Mouse (Mus musculus) embryonic facial prominence, embryonic 10.5 days (tissue): ENCODE measurements around the gene Acad10. TPM values are rescaled to one million over a fixed set of nuclear protein-coding genes. Genes with fewer than 3 reads are reported as not detected.
A peak's percentile ranks its signal among the peaks of the same experiment; 100 is the strongest.

ENCODE experiments used
- DNase-seq: peaks from one replicate; pipeline ENCODE4 v3.0.0-alpha.2; 2017; ENCODE audit warnings: low spot score
- H3K27ac ChIP-seq: fragments of 300-500 bp; sonication (generic); replicated peaks from 2 replicates; pipeline ENCODE4 v1.5.1; 2016; ENCODE audit warnings: mild to moderate bottlenecking
- H3K27me3 ChIP-seq: fragments of 300-500 bp; sonication (generic); replicated peaks from 2 replicates; pipeline ENCODE4 v1.6.1; 2016; ENCODE audit warnings: low read depth, mild to moderate bottlenecking; ENCODE audit not compliant: poor library complexity, severe bottlenecking
- H3K36me3 ChIP-seq: fragments of 300-500 bp; sonication (generic); replicated peaks from 2 replicates; pipeline ENCODE4 v1.6.1; 2016; ENCODE audit warnings: mild to moderate bottlenecking, moderate library complexity
- H3K4me1 ChIP-seq: fragments of 300-500 bp; sonication (generic); 2 replicates; pipeline ENCODE4 v1.6.1; 2016
- H3K4me3 ChIP-seq: fragments of 300-500 bp; sonication (generic); 2 replicates; pipeline ENCODE4 v1.5.1; 2016; ENCODE audit warnings: mild to moderate bottlenecking, moderate library complexity
- H3K9me3 ChIP-seq: fragments of 300-500 bp; sonication (generic); 2 replicates; pipeline ENCODE4 v1.6.1; 2016; ENCODE audit warnings: mild to moderate bottlenecking
- WGBS: fragments of 180-500 bp; shearing (Covaris S2); methylation state at CpG from one replicate; pipeline ENCODE4 v1.1.7; 2016; 5-methylcytosine and 5-hydroxymethylcytosine counted together
- polyA plus RNA-seq: library from polyadenylated mRNA; unstranded; fragments of >200 nt; fragmentation: Nextera tagmentation; extraction: Ambion mirVana; gene quantifications from 2 replicates; pipeline ENCODE4 v1.2.1, GENCODE M21; 2016

Acad10 gene
- polyA plus RNA-seq, 1 experiment from 2014 or later, result 2.6 TPM

DNA sequence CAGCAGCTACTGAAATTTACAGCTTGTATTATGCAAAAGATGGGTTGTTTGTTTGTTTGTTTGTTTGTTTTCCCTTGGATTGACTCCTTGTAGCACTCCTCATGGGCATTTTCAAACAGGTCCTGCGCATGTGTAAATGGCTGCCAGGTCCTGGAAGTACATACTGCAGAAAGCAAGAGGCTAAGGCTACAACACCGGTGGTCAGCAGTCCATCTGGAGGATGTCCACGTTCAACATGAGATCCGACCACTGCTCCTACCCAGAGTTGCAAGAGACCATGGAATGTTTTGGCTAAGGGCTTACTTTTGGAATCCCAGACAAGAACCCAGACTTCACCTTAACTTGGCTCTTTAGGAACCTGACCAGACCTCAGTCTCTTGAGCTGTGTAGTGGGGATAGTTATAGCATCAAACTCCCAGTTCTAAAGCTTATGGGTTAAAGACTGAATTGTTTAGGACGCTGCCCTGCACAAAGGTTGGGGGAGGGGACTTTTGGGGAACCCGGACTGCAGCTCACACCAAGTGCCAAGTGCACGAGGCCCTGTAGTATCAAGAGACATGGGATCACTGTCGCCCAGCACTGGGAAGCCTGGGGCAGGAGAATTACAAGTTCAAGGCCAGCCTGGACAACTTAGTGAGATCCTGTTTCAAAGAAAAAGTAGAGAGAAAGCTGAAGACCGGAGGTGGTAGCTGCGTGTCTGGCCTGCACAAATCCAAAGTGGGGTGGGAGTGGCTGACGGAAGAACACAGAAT lies 68.1 kb downstream of the Acad10 start:
- H3K9me3 ChIP-seq, result no peaks in the 10 kb centered on the region
- 62% methylated on average over 11 of the region's 11 CpGs for WGBS
- peaks cover 34% of the 10 kb centered on the region for H3K4me1 ChIP-seq
- no peak overlapping the region for H3K27ac ChIP-seq
- peaks cover 3% of the 10 kb centered on the region; the same call in 1 of the 2 replicates for H3K36me3 ChIP-seq
- H3K27me3 ChIP-seq, result no peaks in the 10 kb centered on the region; the same call in 1 of the 2 replicates
- DNase-seq, result no peak
- H3K4me3 ChIP-seq, result peak overlapping the region; percentile 92

DNA sequence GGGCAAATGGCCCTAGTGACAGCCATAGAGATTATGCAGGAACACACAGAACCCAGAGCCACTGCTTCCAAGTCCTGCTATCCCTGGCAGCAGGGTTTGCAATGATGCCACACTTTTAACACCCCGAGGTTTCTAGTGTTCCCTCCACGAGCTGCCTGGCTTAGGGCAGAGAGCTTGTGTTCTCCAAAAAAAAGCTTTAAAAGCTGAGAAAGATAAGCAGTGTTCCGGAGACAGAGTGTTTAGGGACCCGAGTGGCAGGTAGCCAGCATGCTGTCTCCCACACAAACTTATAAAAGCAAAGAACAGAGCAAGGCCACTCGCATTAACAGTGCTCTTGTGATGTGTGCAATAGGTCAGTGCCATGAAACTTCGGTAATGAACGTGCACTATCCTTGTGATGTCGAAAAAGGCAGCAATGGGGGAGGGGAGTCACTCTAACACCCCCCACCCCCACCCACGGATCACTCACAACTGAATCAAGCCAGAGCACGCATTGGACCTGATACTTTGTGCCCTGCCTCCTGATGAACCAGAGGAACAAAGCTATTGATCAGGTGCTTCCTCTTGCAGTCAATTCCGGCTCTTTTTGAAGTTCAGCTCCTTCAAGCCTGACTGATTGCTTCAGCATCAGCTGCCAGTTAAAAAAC lies 68.8 kb downstream of the Acad10 start:
- no peaks in the 10 kb centered on the region; the same call in 1 of the 2 replicates for H3K27me3 ChIP-seq
- whole genome bisulfite sequencing, result 84% methylated on average over 11 of the region's 11 CpGs

DNA sequence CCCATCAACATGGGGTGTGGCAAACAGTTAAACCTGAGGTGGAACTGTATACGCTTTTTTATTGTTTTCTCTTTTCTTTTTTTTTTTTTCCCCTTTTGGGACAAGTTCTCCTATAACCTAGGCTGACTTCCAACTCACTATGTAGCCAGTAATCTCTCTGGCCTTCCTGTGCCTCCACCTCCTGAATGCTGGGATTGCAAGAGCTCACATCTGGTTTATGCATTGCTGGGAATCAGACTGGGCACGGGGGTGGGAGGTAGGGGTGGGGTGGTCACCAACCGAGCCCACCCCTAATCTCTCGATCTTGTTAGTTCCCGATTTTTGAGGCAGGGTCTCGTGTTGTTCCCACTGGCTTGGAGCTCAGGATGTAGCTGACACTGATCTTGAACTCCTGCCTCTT lies 70.4 kb downstream of the Acad10 start:
- no peak for DNase-seq

More for the DNA sequence above, 68.8 kb downstream of the Acad10 start:
- Histone ChIP-seq H3K9me3 (no peaks in the 10 kb centered on the region), H3K27ac (no peak overlapping the region), H3K4me3 (peak overlapping the region; percentile 92; the same call in 1 of the 2 replicates), H3K36me3 (peaks cover 3% of the 10 kb centered on the region; the same call in 1 of the 2 replicates), H3K4me1 (peaks cover 38% of the 10 kb centered on the region)
- no peak for DNase-seq

DNA sequence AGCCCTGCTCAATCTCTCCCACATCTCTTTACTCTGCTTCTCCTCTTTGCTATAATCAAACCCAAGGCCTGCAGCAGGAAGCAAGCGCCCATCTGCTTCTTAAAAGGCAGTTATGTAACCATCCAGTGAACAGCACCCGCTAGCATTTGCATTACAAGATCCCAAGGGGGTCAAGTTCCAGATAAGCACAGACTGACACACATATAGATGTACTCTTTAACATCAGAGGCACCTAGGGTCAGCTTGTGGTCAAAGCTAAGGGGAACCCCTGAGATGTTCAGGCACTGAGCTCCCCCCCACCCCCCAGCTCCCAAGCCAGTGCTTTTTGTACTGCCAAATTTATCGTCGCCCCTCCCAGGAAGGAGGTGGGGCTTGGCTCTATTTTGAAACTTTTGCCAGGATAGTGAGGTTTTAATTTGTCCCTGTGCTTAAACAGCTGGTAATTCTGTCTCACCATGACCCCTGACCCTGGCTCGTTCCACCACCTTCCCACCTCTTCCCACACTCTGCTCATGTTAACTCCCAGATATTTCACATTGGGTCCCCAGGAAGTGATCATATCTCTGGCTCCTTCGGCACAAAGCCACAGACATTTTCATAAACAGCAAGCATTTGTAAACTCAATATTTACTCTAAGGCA lies 73.8 kb downstream of the Acad10 start:
- Histone ChIP-seq H3K4me3 (no peak overlapping the region), H3K27ac (no peak overlapping the region), H3K9me3 (no peaks in the 10 kb centered on the region), H3K36me3 (peaks cover 3% of the 10 kb centered on the region; the same call in 1 of the 2 replicates), H3K27me3 (no peaks in the 10 kb centered on the region; the same call in 1 of the 2 replicates), H3K4me1 (peaks cover 21% of the 10 kb centered on the region)
- WGBS, result 74% methylated on average over 6 of the region's 6 CpGs
- no peak for DNase-seq

More for the DNA sequence above, 70.4 kb downstream of the Acad10 start:
- H3K4me1 ChIP-seq, result peaks cover 40% of the 10 kb centered on the region
- H3K27ac ChIP-seq, result no peak overlapping the region
- no peak overlapping the region for H3K4me3 ChIP-seq
- peaks cover 3% of the 10 kb centered on the region; the same call in 1 of the 2 replicates for H3K36me3 ChIP-seq
- WGBS, result 92% methylated on average over 6 of the region's 6 CpGs
- no peaks in the 10 kb centered on the region; the same call in 1 of the 2 replicates for H3K27me3 ChIP-seq
- no peaks in the 10 kb centered on the region for H3K9me3 ChIP-seq

DNA sequence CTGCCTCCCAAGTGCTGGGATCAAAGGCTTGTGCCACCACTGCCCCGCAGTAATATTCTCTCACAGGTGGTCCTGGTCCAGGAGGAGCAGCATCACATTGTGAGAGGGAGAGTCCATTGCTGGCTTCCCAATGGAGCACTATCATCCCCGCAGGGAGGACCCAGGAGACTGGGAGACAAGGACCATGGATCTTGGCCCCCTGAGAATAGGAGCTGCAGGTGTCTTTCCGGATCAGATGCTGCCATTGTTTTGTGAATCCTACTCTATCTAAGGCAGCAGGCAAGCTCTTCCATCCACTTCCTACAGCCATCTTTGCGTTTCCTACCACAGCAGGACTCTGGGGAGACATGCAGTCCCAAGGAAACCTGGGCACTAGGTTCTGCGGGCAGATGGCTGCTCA lies 74.6 kb downstream of the Acad10 start:
- H3K4me1 ChIP-seq, result peaks cover 19% of the 10 kb centered on the region
- DNase-seq, result no peak
- no peak overlapping the region for H3K4me3 ChIP-seq
- no peaks in the 10 kb centered on the region for H3K27me3 ChIP-seq
- no peaks in the 10 kb centered on the region for H3K9me3 ChIP-seq
- H3K27ac ChIP-seq, result no peak overlapping the region
- peaks cover 7% of the 10 kb centered on the region for H3K36me3 ChIP-seq
- 87% methylated on average over 5 of the region's 5 CpGs for WGBS

DNA sequence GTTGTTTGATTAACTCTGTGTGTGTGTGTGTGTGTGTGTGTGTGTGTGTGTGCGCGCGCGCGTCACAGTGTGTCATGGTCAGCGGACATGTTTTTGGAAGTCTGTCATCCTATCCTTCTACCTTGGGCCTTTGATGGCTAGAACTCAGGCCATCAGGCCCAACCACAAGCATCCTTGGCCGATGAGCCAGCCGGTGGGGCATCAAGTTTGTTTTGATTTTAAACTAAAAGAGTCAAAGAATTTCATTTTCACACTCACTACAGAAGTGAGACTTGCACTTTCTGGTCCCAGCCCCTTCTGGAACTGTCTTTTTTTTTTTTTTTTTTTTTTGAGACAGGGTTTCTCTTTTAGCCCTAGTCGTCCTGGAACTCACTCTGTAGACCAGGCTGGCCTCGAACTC lies 75.3 kb downstream of the Acad10 start:
- Histone ChIP-seq H3K27me3 (no peaks in the 10 kb centered on the region), H3K9me3 (no peaks in the 10 kb centered on the region), H3K4me3 (no peak overlapping the region), H3K4me1 (peaks cover 19% of the 10 kb centered on the region), H3K27ac (no peak overlapping the region), H3K36me3 (peaks cover 14% of the 10 kb centered on the region)
- WGBS, result 95% methylated on average over 10 of the region's 10 CpGs
- DNase-seq, result no peak

DNA sequence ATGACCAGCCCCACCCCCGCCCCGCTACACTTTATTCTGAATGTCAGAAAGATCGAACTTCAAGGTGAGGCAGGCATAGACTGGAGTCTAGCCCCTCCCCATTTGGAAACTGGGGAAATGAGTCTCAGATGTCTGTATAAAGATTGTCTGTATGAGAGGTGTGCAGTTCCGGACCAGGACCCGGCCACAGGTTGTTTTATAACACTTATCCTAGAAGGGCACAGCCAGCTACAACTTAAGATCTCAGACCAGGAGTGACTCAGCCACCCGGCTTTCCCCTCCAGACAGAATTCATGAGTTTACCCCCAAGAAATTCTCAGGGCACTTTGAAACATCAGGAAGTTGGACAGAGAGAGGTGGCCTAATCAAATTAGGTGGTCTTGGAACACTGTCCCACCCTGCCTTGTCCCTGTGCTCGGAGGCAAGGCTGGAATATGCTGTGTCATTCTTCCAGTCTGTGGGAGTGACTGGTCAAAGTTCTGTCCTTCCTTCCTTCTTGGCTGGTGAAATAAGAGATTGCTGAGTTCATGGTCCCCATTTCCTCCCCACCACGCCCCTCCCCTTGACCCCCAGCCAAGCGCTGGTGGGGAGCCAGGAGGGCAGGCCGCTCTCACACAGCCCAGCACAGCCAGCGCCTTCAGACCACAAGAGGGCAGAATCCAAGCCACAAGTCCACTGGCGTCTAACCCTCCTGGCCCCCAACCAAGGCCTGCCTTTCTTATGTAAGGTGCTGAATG lies 76.4 kb downstream of the Acad10 start:
- Histone ChIP-seq H3K27me3 (no peaks in the 10 kb centered on the region), H3K4me3 (no peak overlapping the region), H3K4me1 (peaks cover 19% of the 10 kb centered on the region), H3K36me3 (peaks cover 22% of the 10 kb centered on the region), H3K9me3 (no peaks in the 10 kb centered on the region), H3K27ac (peak overlapping the region; percentile 35; the same call in 1 of the 2 replicates)
- DNase-seq, result peak; percentile 54
- WGBS, result 54% methylated on average over 12 of the region's 12 CpGs

DNA sequence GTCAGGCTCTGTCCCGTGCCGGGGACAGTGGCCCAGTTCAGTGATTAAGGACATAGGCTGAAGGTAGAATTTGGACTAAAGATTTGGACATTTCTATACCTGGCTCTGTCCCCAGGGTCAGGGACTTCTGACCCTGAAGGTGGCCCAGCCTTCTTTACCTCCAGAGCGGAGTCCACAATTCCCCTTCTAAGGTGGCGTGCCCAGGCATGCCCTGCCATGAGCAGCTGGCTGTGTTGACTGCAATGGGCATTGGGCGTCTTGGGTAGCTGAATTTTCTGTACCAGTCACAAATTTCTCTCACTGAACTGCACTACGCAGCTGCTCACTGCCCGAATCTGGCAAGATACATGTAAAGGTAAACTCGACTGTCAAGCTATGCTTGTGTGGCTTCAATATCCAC lies 78.4 kb downstream of the Acad10 start:
- no peak overlapping the region for H3K27ac ChIP-seq
- H3K4me1 ChIP-seq, result peaks cover 18% of the 10 kb centered on the region
- no peak for DNase-seq
- H3K27me3 ChIP-seq, result no peaks in the 10 kb centered on the region
- 90% methylated on average over 8 of the region's 8 CpGs for WGBS
- no peaks in the 10 kb centered on the region for H3K9me3 ChIP-seq
- H3K4me3 ChIP-seq, result no peak overlapping the region
- peaks cover 41% of the 10 kb centered on the region for H3K36me3 ChIP-seq

DNA sequence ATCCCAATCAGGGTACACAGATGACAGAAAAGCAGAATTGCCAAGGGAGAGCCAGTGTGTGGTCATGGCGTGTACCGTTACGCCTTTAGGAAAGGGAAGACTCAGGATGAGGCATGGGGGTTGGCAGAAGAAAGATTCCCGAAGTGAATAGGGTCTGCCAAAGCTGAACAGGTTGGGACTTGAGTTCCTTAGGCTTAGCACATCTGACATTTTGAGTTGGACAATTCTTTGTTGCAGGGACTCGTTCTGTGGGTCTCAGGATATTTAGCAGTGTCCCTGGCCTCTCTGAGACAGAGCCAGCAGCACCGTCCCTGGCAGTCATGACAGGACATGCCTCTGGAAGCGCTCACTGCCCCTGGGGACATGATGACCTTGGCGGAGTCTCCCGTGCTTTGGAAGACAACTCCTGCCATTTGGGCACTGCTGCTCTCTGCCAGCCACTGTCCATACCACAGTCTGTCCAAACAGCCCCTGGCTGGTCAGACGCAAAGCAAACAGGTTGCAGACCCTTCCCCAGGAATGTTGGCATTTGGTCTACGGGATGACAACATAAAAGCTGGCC lies 83.3 kb downstream of the Acad10 start:
- H3K4me3 ChIP-seq, result no peak overlapping the region
- H3K27ac ChIP-seq, result no peak overlapping the region
- H3K27me3 ChIP-seq, result no peaks in the 10 kb centered on the region
- H3K9me3 ChIP-seq, result no peaks in the 10 kb centered on the region
- 86% methylated on average over 11 of the region's 11 CpGs for WGBS
- DNase-seq, result no peak
- H3K4me1 ChIP-seq, result no peaks in the 10 kb centered on the region
- H3K36me3 ChIP-seq, result peaks cover 88% of the 10 kb centered on the region

DNA sequence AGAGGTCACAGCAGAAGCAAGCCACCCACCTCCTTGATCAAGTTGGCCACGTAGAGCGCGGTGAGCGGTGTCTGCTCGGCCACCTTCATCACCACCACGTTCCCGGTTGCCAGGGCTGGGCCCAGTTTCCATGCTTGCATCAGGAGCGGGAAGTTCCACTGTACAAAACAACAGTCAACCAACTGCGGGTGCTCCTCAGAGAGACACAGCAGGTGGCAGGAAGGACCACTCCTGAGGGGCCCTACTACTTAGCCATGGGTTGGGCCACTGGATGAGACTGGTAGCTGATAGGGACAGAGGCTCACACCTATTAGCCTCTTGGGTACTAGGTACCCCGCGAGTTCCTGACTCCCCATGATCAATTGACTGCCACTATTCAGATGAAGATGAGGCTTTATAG lies 84.4 kb downstream of the Acad10 start:
- H3K9me3 ChIP-seq, result no peaks in the 10 kb centered on the region
- H3K36me3 ChIP-seq, result peaks cover 97% of the 10 kb centered on the region
- WGBS, result 94% methylated on average over 11 of the region's 11 CpGs

DNA sequence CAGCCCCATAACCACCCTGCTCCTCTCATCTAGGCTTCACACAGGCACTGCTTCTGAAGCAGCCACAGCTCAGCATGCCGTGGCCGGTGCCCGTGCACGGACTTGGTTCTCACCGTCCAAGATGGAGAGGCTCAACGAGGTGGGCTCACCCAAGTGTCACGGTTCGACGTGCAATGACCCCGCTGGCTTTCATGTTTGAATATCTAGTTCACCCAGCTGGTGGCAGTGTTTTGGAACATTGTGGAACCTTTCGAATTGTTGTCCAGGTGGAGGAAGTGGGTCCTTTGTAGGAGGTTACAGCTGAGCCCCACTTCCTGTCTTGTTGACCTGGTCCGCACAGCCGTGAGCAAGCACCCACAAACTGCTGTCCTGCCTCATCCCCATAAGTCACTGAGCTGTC lies 86.2 kb downstream of the Acad10 start:
- WGBS, result 92% methylated on average over 13 of the region's 13 CpGs
- peaks cover 92% of the 10 kb centered on the region for H3K36me3 ChIP-seq

More for the DNA sequence above, 84.4 kb downstream of the Acad10 start:
- H3K27ac ChIP-seq, result no peak overlapping the region
- no peak overlapping the region for H3K4me3 ChIP-seq
- no peaks in the 10 kb centered on the region for H3K27me3 ChIP-seq
- DNase-seq, result no peak
- no peaks in the 10 kb centered on the region for H3K4me1 ChIP-seq

More for the DNA sequence above, 86.2 kb downstream of the Acad10 start:
- H3K27me3 ChIP-seq, result no peaks in the 10 kb centered on the region
- no peaks in the 10 kb centered on the region for H3K4me1 ChIP-seq
- H3K4me3 ChIP-seq, result no peak overlapping the region
- H3K27ac ChIP-seq, result no peak overlapping the region
- DNase-seq, result no peak
- no peaks in the 10 kb centered on the region for H3K9me3 ChIP-seq
